Mouse (Mus musculus) liver, embryonic 13.5 days (tissue): ENCODE results near the gene Fancc. TPM values are rescaled to one million over a fixed set of nuclear protein-coding genes. Genes with fewer than 3 reads are reported as not detected.

ENCODE experiments used
- ATAC-seq: fragments of 200-750 bp; cut with Nextera tagmentation; 2 replicates; pipeline ENCODE4 v1.8.0; 2017; ENCODE audit warnings: low read depth, mild to moderate bottlenecking, moderate number of reproducible peaks, moderate library complexity
- DNase-seq: peaks from one replicate; pipeline ENCODE4 v3.0.0; 2022
- H3K27ac ChIP-seq: fragments of 300-500 bp; sonication (generic); 2 replicates; pipeline ENCODE4 v1.5.1; 2015; ENCODE audit warnings: moderate library complexity, mild to moderate bottlenecking, inconsistent platforms
- H3K27me3 ChIP-seq: fragments of 300-500 bp; sonication (generic); 2 replicates; pipeline ENCODE4 v1.6.1; 2015; ENCODE audit warnings: mild to moderate bottlenecking, inconsistent platforms
- H3K36me3 ChIP-seq: fragments of 300-500 bp; sonication (generic); 2 replicates; pipeline ENCODE4 v1.6.1; 2015; ENCODE audit warnings: mild to moderate bottlenecking, inconsistent platforms
- H3K4me1 ChIP-seq: fragments of 300-500 bp; sonication (generic); replicated peaks from 2 replicates; pipeline ENCODE4 v1.6.1; 2015; ENCODE audit warnings: inconsistent platforms
- H3K4me2 ChIP-seq: fragments of 300-500 bp; sonication (generic); 2 replicates; pipeline ENCODE4 v1.6.1; 2015; ENCODE audit warnings: inconsistent platforms, mild to moderate bottlenecking, moderate library complexity
- H3K4me3 ChIP-seq: fragments of 300-500 bp; sonication (generic); replicated peaks from 2 replicates; pipeline ENCODE4 v1.5.1; 2015; ENCODE audit warnings: mild to moderate bottlenecking, inconsistent platforms
- H3K9ac ChIP-seq: fragments of 300-500 bp; sonication (generic); 2 replicates; pipeline ENCODE4 v1.6.1; 2015; ENCODE audit warnings: mild to moderate bottlenecking, inconsistent platforms
- H3K9me3 ChIP-seq: fragments of 300-500 bp; sonication (generic); replicated peaks from 2 replicates; pipeline ENCODE4 v1.6.1; 2016; ENCODE audit warnings: inconsistent platforms
- WGBS: fragments of 180-500 bp; shearing (Covaris S2); methylation state at CpG from one replicate; pipeline ENCODE4 v1.1.7; 2015; ENCODE audit not compliant: insufficient replicate concordance; 5-methylcytosine and 5-hydroxymethylcytosine counted together
- polyA plus RNA-seq: library from polyadenylated mRNA; unstranded; fragments of >200 nt; fragmentation: Nextera tagmentation; extraction: Ambion mirVana; gene quantifications from 2 replicates; pipeline ENCODE4 v1.2.1, GENCODE M21; 2015

Gene Fancc
- polyA plus RNA-seq, 1 experiment from 2014 or later = 9.2 TPM

DNA sequence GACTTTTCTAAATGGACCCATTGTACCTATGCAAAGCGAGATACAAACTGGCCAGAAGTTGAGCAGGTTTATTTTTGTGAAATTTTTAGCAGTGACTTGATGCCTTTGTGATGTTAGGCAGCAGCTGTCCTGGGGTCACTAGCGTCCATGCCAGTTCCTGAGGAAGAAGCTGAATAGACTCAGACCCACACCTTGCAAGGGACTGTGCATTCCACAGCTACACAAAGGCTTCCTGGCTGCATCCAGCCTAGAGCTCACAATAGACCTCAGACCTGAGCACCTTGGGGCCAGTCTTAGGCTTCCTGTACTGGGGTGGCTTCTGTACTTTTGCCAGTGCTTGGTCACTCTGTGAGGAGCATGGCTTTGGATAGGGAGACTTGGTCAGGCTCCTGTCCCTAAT lies 223.2 kb downstream of the Fancc start:
- 55% methylated on average over 2 of the region's 2 CpGs for WGBS

GRCm38 (mm10) chr13:63272602-63273229 lies 224.4 kb downstream of the Fancc start:
- Histone ChIP-seq H3K27ac (peak overlapping the region; percentile 48), H3K4me1 (peaks cover 33% of the 10 kb centered on the region), H3K27me3 (no peaks in the 10 kb centered on the region), H3K4me2 (peak overlapping the region; percentile 59), H3K9me3 (no peaks in the 10 kb centered on the region), H3K4me3 (peak overlapping the region; percentile 44), H3K9ac (no peak overlapping the region), H3K36me3 (no peaks in the 10 kb centered on the region)
- ATAC-seq (peak; percentile 87), DNase-seq (peak; percentile 42)
- 19% methylated on average over 27 of the region's 27 CpGs for WGBS

More for the DNA sequence above, 223.2 kb downstream of the Fancc start:
- no peaks in the 10 kb centered on the region for H3K36me3 ChIP-seq
- ATAC-seq = no peak
- H3K9ac ChIP-seq = peak overlapping the region; percentile 34; the same call in 1 of the 2 replicates
- peak overlapping the region; percentile 44 for H3K4me2 ChIP-seq
- peak overlapping the region; percentile 9 for H3K4me3 ChIP-seq
- DNase-seq = no peak
- no peaks in the 10 kb centered on the region for H3K9me3 ChIP-seq
- H3K27me3 ChIP-seq = no peaks in the 10 kb centered on the region
- no peak overlapping the region for H3K27ac ChIP-seq
- H3K4me1 ChIP-seq = peaks cover 38% of the 10 kb centered on the region

GRCm38 (mm10) chr13:63272017-63272601 lies 225.0 kb downstream of the Fancc start:
- H3K9me3 ChIP-seq = no peaks in the 10 kb centered on the region
- no peaks in the 10 kb centered on the region for H3K27me3 ChIP-seq
- H3K4me2 ChIP-seq = peak overlapping the region; percentile 59
- peak overlapping the region; percentile 44 for H3K4me3 ChIP-seq
- H3K9ac ChIP-seq = peak overlapping the region; percentile 31; the same call in 1 of the 2 replicates
- H3K27ac ChIP-seq = no peak overlapping the region
- H3K4me1 ChIP-seq = peaks cover 28% of the 10 kb centered on the region
- WGBS = 12% methylated on average over 16 of the region's 16 CpGs
- no peaks in the 10 kb centered on the region for H3K36me3 ChIP-seq
- DNase-seq (no peak), ATAC-seq (no peak)

- Histone ChIP-seq H3K36me3 (no peaks in the 10 kb centered on the region), H3K27ac (no peak overlapping the region), H3K9ac (no peak overlapping the region), H3K4me1 (peaks cover 28% of the 10 kb centered on the region), H3K27me3 (no peaks in the 10 kb centered on the region), H3K4me3 (no peak overlapping the region), H3K4me2 (no peak overlapping the region), H3K9me3 (no peaks in the 10 kb centered on the region)
- ATAC-seq (no peak), DNase-seq (no peak)
- whole genome bisulfite sequencing = 70% methylated on average over 5 of the region's 5 CpGs
Measured at GRCm38 (mm10) chr13:63270191-63270590, 226.9 kb downstream of the Fancc start.

GRCm38 (mm10) chr13:63268776-63269175 lies 228.3 kb downstream of the Fancc start:
- no peak overlapping the region for H3K9ac ChIP-seq
- DNase-seq (no peak), ATAC-seq (no peak)
- no peak overlapping the region for H3K4me3 ChIP-seq
- H3K27ac ChIP-seq = no peak overlapping the region
- H3K4me1 ChIP-seq = peaks cover 25% of the 10 kb centered on the region
- no peaks in the 10 kb centered on the region for H3K36me3 ChIP-seq
- no peaks in the 10 kb centered on the region for H3K9me3 ChIP-seq
- no peak overlapping the region for H3K4me2 ChIP-seq
- WGBS = 70% methylated on average over 1 of the region's 1 CpGs
- H3K27me3 ChIP-seq = no peaks in the 10 kb centered on the region

- no peak overlapping the region for H3K4me2 ChIP-seq
- no peak overlapping the region for H3K9ac ChIP-seq
- no peak overlapping the region for H3K4me3 ChIP-seq
- DNase-seq (no peak), ATAC-seq (no peak)
- WGBS = 59% methylated on average over 4 of the region's 4 CpGs
- H3K27ac ChIP-seq = no peak overlapping the region
- H3K36me3 ChIP-seq = no peaks in the 10 kb centered on the region
- no peaks in the 10 kb centered on the region for H3K9me3 ChIP-seq
- H3K27me3 ChIP-seq = no peaks in the 10 kb centered on the region
- peaks cover 24% of the 10 kb centered on the region for H3K4me1 ChIP-seq
Measured at GRCm38 (mm10) chr13:63268371-63268770, 228.7 kb downstream of the Fancc start.

- ATAC-seq (no peak), DNase-seq (no peak)
- H3K27me3 ChIP-seq = no peaks in the 10 kb centered on the region
- H3K9me3 ChIP-seq = no peaks in the 10 kb centered on the region
- WGBS = 79% methylated on average over 1 of the region's 1 CpGs
- H3K9ac ChIP-seq = no peak overlapping the region
- H3K36me3 ChIP-seq = peaks cover 7% of the 10 kb centered on the region; the same call in 1 of the 2 replicates
- no peak overlapping the region for H3K4me3 ChIP-seq
- H3K27ac ChIP-seq = no peak overlapping the region
- peaks cover 15% of the 10 kb centered on the region; the same call in 1 of the 2 replicates for H3K4me1 ChIP-seq
- H3K4me2 ChIP-seq = no peak overlapping the region
Measured at GRCm38 (mm10) chr13:63262168-63262957, 234.7 kb downstream of the Fancc start.

- ATAC-seq (no peak), DNase-seq (no peak)
- H3K36me3 ChIP-seq = peaks cover 12% of the 10 kb centered on the region
- H3K4me3 ChIP-seq = no peak overlapping the region
- no peaks in the 10 kb centered on the region for H3K27me3 ChIP-seq
- H3K4me1 ChIP-seq = peaks cover 15% of the 10 kb centered on the region; the same call in 1 of the 2 replicates
- no peak overlapping the region for H3K9ac ChIP-seq
- H3K4me2 ChIP-seq = no peak overlapping the region
- no peaks in the 10 kb centered on the region for H3K9me3 ChIP-seq
- no peak overlapping the region for H3K27ac ChIP-seq
- WGBS = 81% methylated on average over 3 of the region's 3 CpGs
Measured at GRCm38 (mm10) chr13:63261676-63262075, 235.4 kb downstream of the Fancc start.

DNA sequence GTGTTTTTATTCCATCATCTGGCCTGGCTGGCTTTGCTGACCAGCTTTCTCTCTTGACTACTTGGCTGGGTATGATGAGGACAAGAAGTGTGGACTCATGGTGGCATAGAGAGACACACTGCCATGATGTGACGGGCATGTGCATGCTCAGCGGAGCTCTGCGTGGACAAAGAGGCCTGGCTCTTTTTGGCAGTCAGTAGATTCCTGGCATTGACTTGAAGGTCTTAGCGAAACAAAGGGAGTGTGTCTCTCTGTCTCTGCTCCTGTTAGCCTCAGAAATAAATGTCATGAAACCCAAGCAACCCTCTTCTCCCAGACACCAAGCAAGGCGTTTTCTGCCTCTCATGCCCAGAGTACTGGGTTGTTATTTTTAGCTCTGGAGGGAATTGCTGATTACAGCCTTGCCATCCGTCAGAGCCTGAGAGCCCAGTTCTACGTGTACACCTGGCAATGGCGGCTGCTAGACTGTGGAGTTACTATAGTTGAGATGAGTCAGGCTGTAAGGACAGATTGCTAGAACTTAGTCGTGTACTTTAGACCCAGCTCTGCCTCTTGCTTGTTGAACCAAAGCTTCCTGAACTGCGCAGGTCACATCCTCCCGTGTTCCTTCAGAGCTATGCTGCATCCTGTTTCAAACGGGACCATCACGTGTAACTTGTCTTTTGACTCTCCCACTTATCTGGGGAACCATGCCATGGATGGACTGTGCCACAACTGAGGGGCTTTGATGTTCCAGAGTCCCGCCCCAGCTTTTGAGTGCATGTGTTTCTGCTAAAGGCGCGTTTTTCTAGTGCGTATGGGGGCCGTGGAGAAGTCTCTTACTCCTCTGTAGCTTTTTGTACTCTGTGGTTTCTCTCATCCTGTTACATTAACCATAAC lies 236.1 kb downstream of the Fancc start:
- no peaks in the 10 kb centered on the region for H3K9me3 ChIP-seq
- H3K27ac ChIP-seq = no peak overlapping the region
- DNase-seq (no peak), ATAC-seq (no peak)
- peaks cover 12% of the 10 kb centered on the region for H3K36me3 ChIP-seq
- H3K4me1 ChIP-seq = peaks cover 18% of the 10 kb centered on the region
- no peak overlapping the region for H3K4me2 ChIP-seq
- H3K4me3 ChIP-seq = no peak overlapping the region
- no peak overlapping the region for H3K9ac ChIP-seq
- H3K27me3 ChIP-seq = no peaks in the 10 kb centered on the region
- 50% methylated on average over 18 of the region's 18 CpGs for WGBS

DNA sequence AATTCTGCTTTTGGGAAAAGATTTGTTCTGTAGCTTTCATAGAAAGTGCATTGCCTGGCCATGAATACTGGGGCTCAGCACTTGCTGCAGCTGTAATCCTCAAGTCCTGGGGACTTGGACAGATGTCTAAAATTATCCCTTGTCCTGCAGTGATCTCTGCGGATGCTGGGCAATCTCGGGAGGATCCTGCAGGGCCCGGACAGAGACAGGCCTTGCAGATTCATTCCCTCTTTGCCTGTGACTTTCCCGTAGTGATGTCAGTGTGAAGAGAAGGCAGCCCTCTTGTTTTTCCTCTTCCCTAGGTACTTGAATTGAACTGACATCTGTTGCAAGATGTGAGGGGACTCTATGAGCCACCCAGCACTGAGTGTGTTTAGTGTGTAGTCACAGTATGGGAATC lies 236.9 kb downstream of the Fancc start:
- DNase-seq (no peak), ATAC-seq (no peak)
- 71% methylated on average over 4 of the region's 4 CpGs for WGBS
- H3K9me3 ChIP-seq = no peaks in the 10 kb centered on the region
- peaks cover 12% of the 10 kb centered on the region for H3K36me3 ChIP-seq
- no peak overlapping the region for H3K9ac ChIP-seq
- peaks cover 26% of the 10 kb centered on the region for H3K4me1 ChIP-seq
- H3K4me2 ChIP-seq = no peak overlapping the region
- no peak overlapping the region for H3K27ac ChIP-seq
- no peaks in the 10 kb centered on the region for H3K27me3 ChIP-seq
- no peak overlapping the region for H3K4me3 ChIP-seq

DNA sequence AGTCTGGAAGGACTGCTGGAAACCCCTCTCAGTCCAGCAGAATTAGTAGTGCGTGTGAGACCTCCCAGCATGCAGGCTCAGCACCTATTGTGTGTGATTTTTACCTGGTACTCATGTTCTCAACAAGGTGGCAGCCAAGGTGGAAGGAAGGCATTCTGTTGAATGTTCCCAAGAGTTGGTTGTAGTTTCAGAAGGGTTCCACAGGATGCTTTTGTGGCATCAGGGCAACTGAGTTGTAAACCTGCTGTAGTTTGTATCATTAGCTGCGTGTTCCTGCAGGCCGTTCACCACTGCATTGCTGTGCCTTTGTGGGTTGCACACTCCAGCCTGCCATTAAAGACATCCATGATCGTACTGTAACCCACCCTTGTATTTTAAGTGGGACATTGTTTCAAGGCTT lies 238.4 kb downstream of the Fancc start:
- Histone ChIP-seq H3K4me3 (no peak overlapping the region), H3K4me2 (no peak overlapping the region), H3K27ac (no peak overlapping the region), H3K9ac (no peak overlapping the region), H3K4me1 (peaks cover 39% of the 10 kb centered on the region), H3K9me3 (no peaks in the 10 kb centered on the region), H3K27me3 (no peaks in the 10 kb centered on the region), H3K36me3 (peaks cover 15% of the 10 kb centered on the region)
- 74% methylated on average over 4 of the region's 4 CpGs for WGBS
- no peak for DNase-seq
- ATAC-seq = no peak
